Mouse (Mus musculus) hematopoietic stem cell, adult 5-6 weeks (primary cell): Measurements from ENCODE around the gene Ccdc62. TPM values are rescaled to one million over a fixed set of nuclear protein-coding genes. Genes with fewer than 3 reads are reported as not detected.

Experiments used
- ATAC-seq, 2 experiments: fragments of 125-278 bp in 1 of 2; replicated peaks in 1 of 2; 2 replicates each; pipeline ENCODE4 v1.8.0; 2016 to 2017; ENCODE audit warnings: inconsistent platforms in 2 of 2, mild to moderate bottlenecking in 2 of 2, moderate number of reproducible peaks in 2 of 2, low read depth in 1 of 2, moderate TSS enrichment in 1 of 2; ENCODE audit not compliant: low FRiP score in 2 of 2, poor library complexity in 2 of 2, severe bottlenecking in 2 of 2, insufficient read depth in 1 of 2, low TSS enrichment in 1 of 2
- total RNA-seq: library from RNA; stranded (forward); fragments of 172-1452, 232-1000 nt; gene quantifications from 2 replicates; pipeline ENCODE4 v1.2.3, GENCODE M21; 2017

Gene Ccdc62
- total RNA-seq, 1 experiment from 2014 or later = 6.2 TPM

DNA sequence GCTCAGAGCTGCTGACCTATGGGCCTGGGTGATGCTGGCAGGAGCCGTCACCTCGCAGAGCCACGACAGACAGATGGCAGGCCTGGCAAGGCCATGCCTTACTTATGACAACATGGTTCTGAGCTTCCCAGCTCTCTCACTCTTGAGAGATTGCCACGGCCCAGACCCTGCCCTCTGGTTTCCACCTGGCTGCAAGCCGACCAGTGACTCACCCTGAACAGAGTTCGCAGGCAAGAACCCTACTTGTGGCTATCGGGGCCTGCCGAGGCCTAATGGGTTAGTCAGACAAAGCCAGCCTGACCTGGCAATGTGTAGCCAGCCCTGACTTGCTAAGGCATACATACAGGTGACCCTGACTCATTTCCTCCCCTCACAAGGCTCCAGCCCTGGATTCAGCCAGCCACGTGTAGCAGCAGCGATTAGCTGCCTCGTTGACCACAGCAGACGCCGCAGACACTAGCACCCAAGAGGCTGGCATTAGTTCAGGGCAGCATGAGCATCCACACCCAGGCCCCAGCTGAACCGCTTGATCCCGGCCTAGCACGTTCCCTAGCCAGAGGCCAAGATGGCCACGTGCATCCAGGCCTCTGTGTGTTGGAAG, 76.5 kb downstream of the Ccdc62 start:
- ATAC-seq = no peak

DNA sequence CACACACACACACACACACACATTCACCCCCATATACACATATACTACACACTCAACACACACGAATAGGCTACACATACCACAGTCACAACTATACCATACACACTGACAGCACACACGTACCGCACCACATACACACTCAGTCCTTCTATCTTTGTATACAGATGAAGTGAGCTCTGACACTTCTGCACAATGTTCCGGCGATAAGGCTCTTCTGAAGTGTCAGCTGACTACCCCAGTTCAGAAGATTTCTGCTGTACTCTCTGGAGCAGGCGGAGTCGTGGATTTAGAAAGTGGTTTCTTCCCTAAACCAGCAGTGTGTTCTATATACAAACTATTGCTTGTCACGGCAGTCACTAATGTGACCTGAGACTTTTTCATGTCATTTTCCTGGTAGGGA, 79.6 kb downstream of the Ccdc62 start:
- ATAC-seq = no peak

DNA sequence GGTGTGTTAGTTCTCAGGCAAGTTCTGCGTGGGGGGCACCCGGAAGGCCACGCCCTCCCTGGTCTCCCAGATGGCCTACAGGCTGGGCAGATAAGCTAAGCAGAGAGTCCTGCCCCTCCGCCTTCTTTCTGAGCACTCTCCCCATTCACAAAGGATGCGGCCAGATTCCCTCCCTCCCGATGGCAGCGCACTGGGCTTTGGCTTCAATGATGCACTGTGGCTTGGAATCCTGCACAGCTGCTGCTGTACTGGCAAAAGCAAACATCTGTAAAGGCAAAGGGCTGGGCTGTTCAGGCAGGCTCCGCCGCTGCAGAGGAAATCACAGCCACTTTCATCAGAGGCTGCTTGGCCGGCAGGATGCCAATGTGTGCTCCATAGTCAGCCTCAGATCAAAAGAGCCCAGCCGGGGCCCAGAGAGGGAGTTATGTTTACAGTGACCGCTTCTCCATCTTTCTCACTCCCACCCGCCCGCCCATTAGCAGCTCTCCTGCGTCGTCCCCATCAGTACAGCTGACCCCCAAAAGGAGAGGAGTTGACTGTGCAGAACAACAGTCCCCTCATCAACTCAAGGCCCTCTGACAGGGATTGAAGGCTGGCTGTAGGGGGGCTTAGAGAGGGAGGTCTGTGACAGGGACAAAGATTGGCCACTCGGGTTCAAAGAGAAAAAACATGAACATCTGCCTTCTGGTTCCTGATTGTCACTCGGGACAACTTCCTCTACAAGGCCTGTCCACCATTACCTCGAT, 80.6 kb downstream of the Ccdc62 start:
- no peak for ATAC-seq

DNA sequence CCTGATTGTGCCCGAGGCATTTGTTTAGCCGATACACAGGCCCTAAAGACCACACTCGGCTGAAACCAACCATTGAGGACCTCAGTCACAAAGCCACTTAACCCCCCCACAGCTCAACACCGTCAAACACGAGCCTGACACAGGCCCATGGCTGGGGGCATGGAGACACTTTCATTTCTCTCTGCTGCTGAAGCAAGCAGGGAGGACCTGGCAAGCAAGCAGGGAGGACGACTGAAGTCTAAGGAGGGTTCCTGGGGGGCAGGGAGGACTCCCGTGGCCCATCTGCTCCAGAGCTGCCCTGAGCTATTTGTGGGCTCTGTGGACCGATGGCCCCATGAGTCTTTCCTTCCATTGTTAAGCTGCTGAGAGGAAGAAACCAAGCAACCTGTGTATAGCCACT, 81.4 kb downstream of the Ccdc62 start:
- 0 out of 4 replicates have a peak, but pooled peaks of 1 of the 2 experiments have one; percentile 2 for ATAC-seq

DNA sequence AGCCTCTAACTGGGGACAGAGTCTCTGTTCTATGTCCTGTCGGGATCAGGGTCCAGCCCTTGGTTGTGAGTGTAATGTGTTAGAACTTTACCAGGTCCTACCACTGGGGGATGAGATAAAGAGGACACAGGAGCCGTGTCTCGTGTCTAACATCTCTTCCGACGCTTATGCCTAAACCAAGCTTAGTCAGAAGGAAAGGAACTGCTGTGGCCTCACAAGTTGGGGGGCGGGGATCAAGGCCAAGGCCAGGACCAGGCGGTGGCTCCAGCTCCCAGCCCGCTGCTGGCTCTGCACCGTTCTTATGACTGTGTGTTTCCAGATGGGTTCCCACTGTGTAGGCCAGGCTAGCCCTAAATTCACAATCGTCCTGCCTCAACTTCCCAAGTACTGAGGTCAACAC, 82.4 kb downstream of the Ccdc62 start:
- no peak for ATAC-seq

DNA sequence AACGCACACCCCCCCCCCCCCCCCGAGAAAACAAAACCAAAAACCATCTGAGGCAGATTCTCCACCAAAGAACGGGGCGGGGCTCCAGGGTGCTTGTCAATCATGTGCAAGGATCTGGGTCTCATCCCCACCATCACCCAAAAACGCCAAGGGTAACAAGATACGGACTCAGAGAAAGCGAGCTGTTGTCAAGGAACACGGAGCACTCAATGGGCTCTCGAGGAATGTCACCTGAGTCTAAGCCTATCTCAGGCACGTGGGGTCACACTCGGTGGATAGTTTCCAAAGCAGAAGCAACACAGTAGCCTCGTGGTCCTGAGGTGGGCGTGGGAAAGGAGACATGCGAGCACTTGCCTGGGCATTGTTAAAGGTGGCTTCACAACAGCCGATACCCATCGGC, 83.3 kb downstream of the Ccdc62 start:
- ATAC-seq = no peak

DNA sequence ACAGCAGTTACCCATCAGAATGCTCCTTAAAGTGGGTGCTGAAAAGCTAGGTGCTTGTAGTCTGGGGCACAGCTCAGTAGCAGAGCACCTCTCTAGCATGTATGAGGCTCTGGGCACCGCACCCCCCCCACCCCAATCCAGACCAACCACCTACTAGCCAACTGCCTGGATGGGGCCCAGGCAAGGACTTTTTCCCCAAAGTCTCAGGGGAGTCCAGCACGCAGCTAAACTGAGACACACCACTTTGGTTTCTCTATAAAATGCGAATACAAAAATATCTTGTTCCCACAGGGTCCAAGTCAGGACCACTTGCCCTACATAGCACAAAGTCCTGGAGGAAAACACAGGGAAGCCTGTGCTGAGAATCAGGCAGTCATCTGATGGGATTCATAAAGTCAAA, 83.7 kb downstream of the Ccdc62 start:
- no peak for ATAC-seq

DNA sequence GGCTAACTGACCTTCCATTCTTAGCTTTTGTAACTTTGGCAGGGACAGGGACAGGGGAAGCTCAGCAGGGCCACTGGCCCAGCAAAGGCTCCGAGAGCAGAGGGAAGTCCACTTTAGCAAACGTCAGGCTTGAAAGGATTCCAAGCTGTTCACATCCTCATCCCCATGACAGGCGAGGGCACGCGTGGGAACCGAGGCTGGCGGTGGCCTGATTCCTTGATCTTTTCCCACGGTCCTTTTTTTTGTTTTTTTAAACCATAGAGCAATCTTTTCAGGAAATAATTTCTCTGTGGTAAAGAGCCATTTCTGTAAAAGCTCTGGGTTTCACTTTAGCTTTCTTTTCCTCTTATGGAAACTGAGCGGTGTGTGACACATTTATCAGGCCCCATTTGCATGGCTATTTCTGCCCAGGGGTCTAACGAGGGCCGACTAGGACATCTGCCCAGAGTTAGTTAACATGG, 84.3 kb downstream of the Ccdc62 start:
- ATAC-seq = no peak

DNA sequence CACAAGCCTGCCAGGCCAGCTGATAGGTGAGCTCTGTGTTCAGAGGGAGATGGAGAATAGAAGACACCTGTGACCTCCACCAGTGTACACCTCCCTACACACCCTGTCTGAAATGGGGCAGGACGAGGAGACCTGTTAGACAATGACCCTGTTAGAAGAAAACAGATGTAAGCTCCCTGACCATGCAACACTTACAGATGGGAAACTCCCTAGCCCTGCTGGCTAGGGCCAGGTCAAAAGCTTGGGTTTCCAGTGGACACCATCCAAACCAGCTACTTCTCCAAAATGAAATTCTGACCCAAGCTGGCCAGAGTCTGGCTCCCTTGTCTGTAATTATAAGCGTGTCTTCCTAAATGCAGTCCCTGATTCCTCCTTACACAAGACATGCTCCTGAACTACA, 85.2 kb downstream of the Ccdc62 start:
- ATAC-seq = no peak

DNA sequence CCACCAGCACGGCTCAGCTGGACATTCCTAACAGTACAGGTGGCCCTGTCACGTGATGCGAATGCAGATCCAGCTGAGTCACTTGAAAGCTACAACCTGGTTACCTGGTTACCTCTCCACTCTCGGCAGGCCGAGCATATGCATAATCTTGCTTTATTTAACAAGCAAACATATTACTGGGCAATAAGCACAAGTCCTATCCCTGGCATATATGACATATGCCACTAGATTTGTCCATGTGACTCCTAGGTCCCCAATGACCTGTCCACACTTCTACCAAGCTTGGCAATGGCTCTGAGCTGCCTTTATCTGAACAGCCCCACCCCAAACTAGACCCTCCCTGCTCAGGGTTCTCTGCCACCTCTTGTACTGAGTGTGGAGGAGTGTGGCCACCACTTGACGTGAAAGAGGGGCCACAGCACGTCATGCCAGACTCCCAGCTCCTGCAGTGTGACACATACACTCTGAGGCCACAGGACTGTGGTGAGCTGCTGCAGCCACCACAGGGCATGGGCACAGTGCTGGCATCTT, 85.9 kb downstream of the Ccdc62 start:
- no peak for ATAC-seq

DNA sequence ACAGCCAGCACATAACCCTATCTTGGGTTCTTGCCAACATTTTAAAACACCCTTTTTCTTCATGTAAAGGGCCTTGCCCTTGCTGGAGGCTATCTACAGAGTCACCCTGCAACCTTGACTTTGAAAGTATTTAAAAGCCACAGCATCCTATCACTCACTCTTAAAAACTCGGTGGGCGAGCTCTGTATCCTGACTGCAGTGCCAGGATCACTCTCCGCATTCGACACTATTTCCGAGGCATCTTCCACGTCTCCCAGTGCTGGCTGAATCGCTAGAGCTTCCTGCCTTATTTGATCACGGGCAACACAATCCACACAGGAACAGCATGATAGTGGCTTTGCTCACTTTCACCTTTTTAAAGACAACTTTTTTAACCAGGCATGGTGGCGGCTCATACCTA, 87.5 kb downstream of the Ccdc62 start:
- no peak for ATAC-seq

DNA sequence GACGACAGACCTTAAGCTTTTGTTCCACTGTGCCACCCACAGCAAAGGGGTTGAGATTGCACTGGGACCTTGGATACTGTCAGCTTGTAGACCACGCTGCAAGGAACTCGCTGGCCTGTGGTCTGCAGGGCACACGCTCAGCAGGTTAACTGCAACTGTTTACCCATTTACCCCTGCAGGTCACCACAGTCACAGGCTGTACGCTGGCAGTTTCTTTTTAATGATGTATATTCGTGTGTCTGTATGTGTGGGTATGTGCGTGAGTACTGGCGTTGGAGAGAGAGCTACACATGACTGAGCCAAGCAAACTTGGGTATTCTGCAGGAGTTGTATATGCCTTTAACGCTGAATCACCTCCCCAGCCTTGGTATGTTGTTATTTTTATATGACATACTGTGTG, 88.2 kb downstream of the Ccdc62 start:
- no peak for ATAC-seq

Other genes starting within 250 kb of the Ccdc62 start
- gene Clip1, start 246.1 kb upstream of the Ccdc62 start, total RNA-seq = 105 and 149 TPM in 2 replicates
- gene Zcchc8, start 209.6 kb upstream of the Ccdc62 start, total RNA-seq = 95.3 and 116 TPM in 2 replicates
- 376 and 381 TPM in 2 replicates for gene Rsrc2, start 181.3 kb upstream of the Ccdc62 start, total RNA-seq
- 37.5 and 38.5 TPM in 2 replicates for gene Kntc1, start 181.0 kb upstream of the Ccdc62 start, total RNA-seq
- 9.5 and 10.4 TPM in 2 replicates for gene Hcar2, start 65.2 kb upstream of the Ccdc62 start, total RNA-seq
- gene Hcar1, start 50.7 kb upstream of the Ccdc62 start, total RNA-seq = not detected in 2 replicates
- 79.2 and 86.1 TPM in 2 replicates for gene Denr, start 23.5 kb upstream of the Ccdc62 start, total RNA-seq
- 2.9 and 4.6 TPM in 2 replicates for gene Gm43518, start 3.3 kb upstream of the Ccdc62 start, total RNA-seq
- 36.8 and 47.0 TPM in 2 replicates for gene Hip1r, start 42.9 kb downstream of the Ccdc62 start, total RNA-seq
- 20.4 and 22.2 TPM in 2 replicates for gene Vps37b, start 101.6 kb downstream of the Ccdc62 start, total RNA-seq
- gene Abcb9, start 165.1 kb downstream of the Ccdc62 start, total RNA-seq = 0.84 and 2.4 TPM in 2 replicates
- gene Ogfod2, start 181.6 kb downstream of the Ccdc62 start, total RNA-seq = 7.9 and 13.8 TPM in 2 replicates
- 81.3 and 90.1 TPM in 2 replicates for gene Arl6ip4, start 185.4 kb downstream of the Ccdc62 start, total RNA-seq